Mouse (Mus musculus) myocyte (in vitro differentiated cells): ENCODE measurements around the gene Hist2h2bb.

Source experiments
- POLR2A ChIP-seq: IDR thresholded peaks from one replicate; pipeline ENCODE4 v1.6.1; 2011; ENCODE audit warnings: low read depth, mild to moderate bottlenecking, control low read depth, moderate library complexity; ENCODE audit not compliant: insufficient read length
- POLR2AphosphoS2 ChIP-seq: IDR thresholded peaks from one replicate; pipeline ENCODE4 v1.6.1; 2011; ENCODE audit warnings: low read depth, control low read depth; ENCODE audit not compliant: insufficient read length

- TF ChIP-seq POLR2AphosphoS2 (no peak), POLR2A (no peak)
Measured at GRCm38 (mm10) chr3:96289201-96289600, 19.6 kb downstream of the Hist2h2bb start.
